ENCODE assay signal across 21 mouse cellular contexts in genomic region chr2:154190546-154191258, GRCm38 (mm10). TPM values are rescaled to one million over a fixed set of nuclear protein-coding genes. Genes with fewer than 3 reads are reported as not detected.
A peak's percentile ranks its signal among the peaks of the same experiment; 100 is the strongest.
DNase-seq lines count a peak whose midpoint lies in the region; ATAC-seq and TF ChIP-seq lines count a peak whose summit lies in the region.
"Had no signal": no experiment of that assay in that cellular context is flagged by ENCODE, and none has a peak within 500 bp of the region (broad histone marks: within the 10 kb centered on the region; RNA-seq: fewer than 3 reads in every experiment).

Bpifb1 (plus strand) TSS chr2:154190818.

- peak within 1 kb of the TSS; percentile 91 for H3K27ac ChIP-seq in heart, postnatal 0 days (ENCODE audit: low read depth)
- H3K27ac ChIP-seq in heart, embryonic 12.5 days (ENCODE audit: poor library complexity, severe bottlenecking), result no peak within 1 kb of the TSS
- H3K27ac ChIP-seq in liver, embryonic 14.5 days, result no peak within 1 kb of the TSS
- H3K27ac ChIP-seq in liver, embryonic 12.5 days, result no peak within 1 kb of the TSS
- H3K27ac ChIP-seq: embryonic facial prominence, embryonic 12.5 days; limb, embryonic 12.5 days; neural tube, embryonic 12.5 days had no signal

- peak; percentile 10 to 22 for DNase-seq in adrenal gland, adult (ENCODE audit: inconsistent age in 2 of 2, low spot score in 1 of 2)
- DNase-seq in adrenal gland, postnatal 36 days, result no peak
- no peak for DNase-seq in heart, postnatal 0 days (ENCODE audit: low spot score)
- no peak for DNase-seq in liver, embryonic 14.5 days (ENCODE audit: low read depth in 3 of 3, low spot score in 3 of 3)
- DNase-seq in brain, embryonic 14.5 days (ENCODE audit: low read depth), result peak; percentile 5
- DNase-seq in embryo, embryonic 11 days, result no peak
- DNase-seq: cerebellum, postnatal 25 days; gastrocnemius, postnatal 36 days; lung, adult 18-20 months; right cerebral cortex, postnatal 25 days; thymus, postnatal 25 days had no signal

- no peaks in the 10 kb centered on the region for H3K36me3 ChIP-seq in heart, postnatal 0 days (replicated peaks; ENCODE audit: control insufficient read depth, insufficient read depth, low read length)
- H3K36me3 ChIP-seq in heart, embryonic 12.5 days, result no peaks in the 10 kb centered on the region
- no peaks in the 10 kb centered on the region for H3K36me3 ChIP-seq in liver, embryonic 14.5 days (replicated peaks; ENCODE audit: control insufficient read depth, insufficient read depth, low read depth)
- no peaks in the 10 kb centered on the region for H3K36me3 ChIP-seq in liver, embryonic 12.5 days
- H3K36me3 ChIP-seq: embryonic facial prominence, embryonic 12.5 days; limb, embryonic 12.5 days; neural tube, embryonic 12.5 days had no signal

- no peak within 1 kb of the TSS for H3K4me3 ChIP-seq in heart, postnatal 0 days (ENCODE audit: low read depth, low read length)
- H3K4me3 ChIP-seq in heart, embryonic 12.5 days, result no peak within 1 kb of the TSS
- no peak within 1 kb of the TSS for H3K4me3 ChIP-seq in liver, embryonic 14.5 days (ENCODE audit: insufficient read depth in 1 of 2, low read depth in 2 of 2, low read length in 2 of 2)
- H3K4me3 ChIP-seq in liver, embryonic 12.5 days, result no peak within 1 kb of the TSS
- H3K4me3 ChIP-seq: embryonic facial prominence, embryonic 12.5 days; limb, embryonic 12.5 days; megakaryocyte, embryonic 14.5 days; neural tube, embryonic 12.5 days had no signal

- H3K4me2 ChIP-seq in heart, postnatal 0 days (ENCODE audit: low read depth, low read length), result no peak within 1 kb of the TSS
- H3K4me2 ChIP-seq in heart, embryonic 12.5 days, result no peak within 1 kb of the TSS
- H3K4me2 ChIP-seq in liver, embryonic 14.5 days (ENCODE audit: low read depth), result no peak within 1 kb of the TSS
- H3K4me2 ChIP-seq in liver, embryonic 12.5 days, result no peak within 1 kb of the TSS
- H3K4me2 ChIP-seq: embryonic facial prominence, embryonic 12.5 days; limb, embryonic 12.5 days; neural tube, embryonic 12.5 days had no signal

- ATAC-seq in heart, postnatal 0 days (ENCODE audit: insufficient read depth, low read depth), result no peak
- ATAC-seq in heart, embryonic 12.5 days (ENCODE audit: insufficient number of reproducible peaks, low FRiP score), result no peak
- no peak for ATAC-seq in liver, embryonic 14.5 days (ENCODE audit: insufficient read depth)
- no peak for ATAC-seq in liver, embryonic 12.5 days
- ATAC-seq: activated CD4-positive, CD25-positive, alpha-beta regulatory T cell, adult 4 months; inflammation-experienced regulatory T-cells, adult 6 months had no signal

- H3K9ac ChIP-seq in heart, postnatal 0 days (replicated peaks; ENCODE audit: low read depth, low read length), result no peak within 1 kb of the TSS
- no peak within 1 kb of the TSS for H3K9ac ChIP-seq in heart, embryonic 12.5 days
- no peak within 1 kb of the TSS for H3K9ac ChIP-seq in liver, embryonic 14.5 days (replicated peaks)
- H3K9ac ChIP-seq in liver, embryonic 12.5 days, result no peak within 1 kb of the TSS
- H3K9ac ChIP-seq: embryonic facial prominence, embryonic 12.5 days; limb, embryonic 12.5 days; neural tube, embryonic 12.5 days had no signal

- 86% methylated on average over 11 of the region's 11 CpGs for WGBS in heart, postnatal 0 days
- 81% methylated on average over 11 of the region's 11 CpGs for WGBS in heart, embryonic 12.5 days
- 74% methylated on average over 11 of the region's 11 CpGs for WGBS in liver, embryonic 14.5 days (ENCODE audit: insufficient replicate concordance)
- WGBS in liver, embryonic 12.5 days (ENCODE audit: insufficient replicate concordance), result 66% methylated on average over 11 of the region's 11 CpGs

- no peak for TF ChIP-seq EP300 in heart, postnatal 0 days (IDR thresholded peaks at IDR 0.05; ENCODE audit: low read depth)
- no peak for TF ChIP-seq EP300 in liver, embryonic 14.5 days (IDR thresholded peaks at IDR 0.05; ENCODE audit: low read depth)

- no peak for TF ChIP-seq POLR2A in brain, embryonic 14.5 days (IDR thresholded peaks at IDR 0.05; ENCODE audit: borderline replicate concordance, extremely low read depth, insufficient read depth, insufficient read length, poor library complexity, severe bottlenecking)

- no peaks in the 10 kb centered on the region for H3K27me3 ChIP-seq in heart, postnatal 0 days (ENCODE audit: control insufficient read depth, insufficient read depth, low read length)
- no peaks in the 10 kb centered on the region for H3K27me3 ChIP-seq in heart, embryonic 12.5 days (replicated peaks)
- H3K27me3 ChIP-seq in liver, embryonic 14.5 days (ENCODE audit: control insufficient read depth, insufficient read depth, low read length), result no peaks in the 10 kb centered on the region
- no peaks in the 10 kb centered on the region for H3K27me3 ChIP-seq in liver, embryonic 12.5 days (replicated peaks)
- H3K27me3 ChIP-seq: embryonic facial prominence, embryonic 12.5 days; limb, embryonic 12.5 days; neural tube, embryonic 12.5 days had no signal

- H3K9me3 ChIP-seq in heart, postnatal 0 days (replicated peaks; ENCODE audit: control insufficient read depth, low read length), result no peaks in the 10 kb centered on the region
- no peaks in the 10 kb centered on the region for H3K9me3 ChIP-seq in heart, embryonic 12.5 days (replicated peaks)
- no peaks in the 10 kb centered on the region for H3K9me3 ChIP-seq in liver, embryonic 14.5 days (ENCODE audit: control insufficient read depth, low read length)
- H3K9me3 ChIP-seq in liver, embryonic 12.5 days (replicated peaks), result no peaks in the 10 kb centered on the region
- H3K9me3 ChIP-seq: embryonic facial prominence, embryonic 12.5 days; limb, embryonic 12.5 days; megakaryocyte, embryonic 14.5 days; neural tube, embryonic 12.5 days had no signal

- H3K4me1 ChIP-seq in heart, postnatal 0 days (ENCODE audit: control insufficient read depth, insufficient read depth), result peaks cover 25% of the 10 kb centered on the region
- H3K4me1 ChIP-seq in heart, embryonic 12.5 days (replicated peaks), result peaks cover 28% of the 10 kb centered on the region
- H3K4me1 ChIP-seq in liver, embryonic 14.5 days (replicated peaks; ENCODE audit: control insufficient read depth in 2 of 2, insufficient read depth in 2 of 2, low read length in 1 of 2), result no peaks in the 10 kb centered on the region
- no peaks in the 10 kb centered on the region for H3K4me1 ChIP-seq in liver, embryonic 12.5 days
- H3K4me1 ChIP-seq: embryonic facial prominence, embryonic 12.5 days; limb, embryonic 12.5 days; megakaryocyte, embryonic 14.5 days; neural tube, embryonic 12.5 days had no signal

- TF ChIP-seq CTCF in heart, postnatal 0 days (IDR thresholded peaks at IDR 0.05; ENCODE audit: low read depth), result 0 out of 2 replicates have a peak, but pooled peaks have one; percentile 11
- 0 out of 2 replicates have a peak, but pooled peaks have one; percentile 22 for TF ChIP-seq CTCF in liver, embryonic 14.5 days (IDR thresholded peaks at IDR 0.05; ENCODE audit: low read depth)
- TF ChIP-seq CTCF in brain, embryonic 14.5 days (IDR thresholded peaks at IDR 0.05; ENCODE audit: borderline replicate concordance, extremely low read depth, insufficient read depth, insufficient read length), result peak; percentile 16; the same call in 1 of the 2 replicates

RNA-seq across cellular contexts. Expression of gene Bpifb1, which starts in this region (rescaled TPM):
- not detected for total RNA-seq in adrenal gland, postnatal 36 days (2021)
- 5.8 TPM in 1 of 2 replicates, not detected in the other for total RNA-seq in heart, postnatal 0 days (2014; rRNA removed; ENCODE audit: low replicate concordance)
- 0.38 and 1.1 TPM in 2 replicates for polyA plus RNA-seq in heart, postnatal 0 days (2015; fragmentation: Nextera tagmentation; extraction: Ambion mirVana)
- polyA plus RNA-seq in heart, embryonic 12.5 days (2016; fragmentation: Nextera tagmentation; extraction: Ambion mirVana), result 0.12 and 0.14 TPM in 2 replicates
- 0.17 and 0.21 TPM in 2 replicates for polyA plus RNA-seq in liver, embryonic 14.5 days (2012; rRNA removed)
- polyA plus RNA-seq in liver, embryonic 14.5 days (2014; fragmentation: Nextera tagmentation; extraction: Ambion mirVana), result 0.19 and 0.33 TPM in 2 replicates
- polyA plus RNA-seq in liver, embryonic 12.5 days (2016; fragmentation: Nextera tagmentation; extraction: Ambion mirVana), result 0.13 and 0.23 TPM in 2 replicates
- polyA plus RNA-seq in brain, embryonic 14.5 days (2012; rRNA removed), result 0.21 and 0.23 TPM in 2 replicates
- total RNA-seq: gastrocnemius, postnatal 36 days; hematopoietic stem cell, adult 5-6 weeks had no signal
- polyA plus RNA-seq: activated CD4-positive, CD25-positive, alpha-beta regulatory T cell, adult 4 months; embryonic facial prominence, embryonic 12.5 days; inflammation-experienced regulatory T-cells, adult 6 months; large intestine, adult 2 months; limb, embryonic 12.5 days; neural tube, embryonic 12.5 days had no signal

Comparison
In these comparisons a context has a peak if more than half of its experiments do, and no peak if none do; other contexts are left out.
1. DNase-seq: peak in adrenal gland, adult (2 of 2); none in adrenal gland, postnatal 36 days (0 of 2), heart, postnatal 0 days (single experiment), liver, embryonic 14.5 days (0 of 3) and embryo, embryonic 11 days (single experiment).
2. Peak in DNase-seq in brain, embryonic 14.5 days; RNA of the gene not detected or under 1 TPM.
3. Peak in every context shown above with its lines, with median percentiles within 50 percentile points of each other: CTCF ChIP-seq.